Mouse (Mus musculus): ENCODE data around the gene Pax5. TPM values are rescaled to one million over a fixed set of nuclear protein-coding genes. Genes with fewer than 3 reads are reported as not detected.

The Pax5 gene
- polyA plus RNA-seq, 1 experiment from 2014 or later: not detected

DNA sequence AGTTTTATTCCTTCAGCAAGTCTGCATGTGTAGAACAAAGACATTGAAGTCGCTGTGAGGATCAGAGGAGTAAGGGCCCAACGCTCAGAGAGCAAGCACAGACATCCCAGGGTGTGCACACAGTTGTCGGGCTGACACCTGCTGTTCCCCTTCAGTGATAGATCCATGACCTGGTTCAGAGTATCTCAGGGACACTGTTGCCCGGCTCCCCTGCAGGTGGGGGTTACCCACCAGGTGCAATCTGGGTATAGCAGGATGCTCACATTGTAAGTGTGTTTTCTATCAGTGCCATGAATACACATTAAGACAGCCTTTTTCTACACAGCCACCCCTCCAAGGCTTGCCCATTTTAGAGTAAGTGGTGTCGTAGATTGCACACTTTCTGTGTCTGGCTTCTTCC is 212.1 kb downstream of the Pax5 start:
- Histone ChIP-seq H3K4me2 (replicated peaks; ENCODE audit: low read depth) (no peak overlapping the region), H3K27ac (replicated peaks) (no peak overlapping the region), H3K27me3 (ENCODE audit: control insufficient read depth, insufficient read depth, low read length) (no peaks in the 10 kb centered on the region), H3K9ac (ENCODE audit: low read length) (no peak overlapping the region), H3K36me3 (ENCODE audit: control insufficient read depth, insufficient read depth, low read length) (no peaks in the 10 kb centered on the region), H3K4me1 (replicated peaks; ENCODE audit: control insufficient read depth, insufficient read depth) (no peaks in the 10 kb centered on the region), H3K9me3 (ENCODE audit: control insufficient read depth, low read length) (no peaks in the 10 kb centered on the region), H3K4me3 (ENCODE audit: low read depth, low read length) (no peak overlapping the region)
- ATAC-seq (ENCODE audit: low FRiP score, low TSS enrichment): no peak
- WGBS: 78% methylated on average over 5 of the region's 5 CpGs
- no peak for DNase-seq (ENCODE audit: low spot score)
- no peak for TF ChIP-seq CTCF (IDR thresholded peaks at IDR 0.05; ENCODE audit: low read depth)
- no peak for TF ChIP-seq EP300 (optimal IDR thresholded peaks at IDR 0.05)

DNA sequence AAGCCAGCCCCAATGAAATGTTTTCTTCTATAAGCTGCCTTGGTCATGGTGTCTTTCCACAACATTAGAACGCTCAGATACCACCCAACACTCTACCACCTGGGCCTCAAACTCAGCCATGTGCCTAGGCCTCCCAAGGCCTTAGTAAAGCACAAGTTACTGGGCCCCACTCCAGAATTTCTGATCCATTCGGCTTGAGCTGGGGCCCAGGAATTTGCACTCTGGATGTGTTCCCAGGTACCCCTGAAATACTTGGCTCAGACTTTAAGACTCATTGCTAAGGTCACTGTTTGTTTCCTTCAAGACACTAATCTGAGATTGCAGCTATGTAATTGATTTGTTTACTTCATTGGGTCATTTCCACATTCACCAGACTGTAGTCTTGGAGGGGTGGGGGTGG is 214.5 kb downstream of the Pax5 start:
- WGBS: 50% methylated on average over 2 of the region's 2 CpGs
- Histone ChIP-seq H3K4me1 (replicated peaks; ENCODE audit: control insufficient read depth, insufficient read depth) (no peaks in the 10 kb centered on the region), H3K4me2 (replicated peaks; ENCODE audit: low read depth) (no peak overlapping the region), H3K36me3 (ENCODE audit: control insufficient read depth, insufficient read depth, low read length) (no peaks in the 10 kb centered on the region), H3K27ac (replicated peaks) (no peak overlapping the region), H3K4me3 (ENCODE audit: low read depth, low read length) (no peak overlapping the region), H3K27me3 (ENCODE audit: control insufficient read depth, insufficient read depth, low read length) (no peaks in the 10 kb centered on the region), H3K9ac (ENCODE audit: low read length) (no peak overlapping the region), H3K9me3 (ENCODE audit: control insufficient read depth, low read length) (no peaks in the 10 kb centered on the region)
- no peak for TF ChIP-seq EP300 (optimal IDR thresholded peaks at IDR 0.05)
- no peak for TF ChIP-seq CTCF (IDR thresholded peaks at IDR 0.05; ENCODE audit: low read depth)
- no peak for ATAC-seq (ENCODE audit: low FRiP score, low TSS enrichment)
- no peak for DNase-seq (ENCODE audit: low spot score)

DNA sequence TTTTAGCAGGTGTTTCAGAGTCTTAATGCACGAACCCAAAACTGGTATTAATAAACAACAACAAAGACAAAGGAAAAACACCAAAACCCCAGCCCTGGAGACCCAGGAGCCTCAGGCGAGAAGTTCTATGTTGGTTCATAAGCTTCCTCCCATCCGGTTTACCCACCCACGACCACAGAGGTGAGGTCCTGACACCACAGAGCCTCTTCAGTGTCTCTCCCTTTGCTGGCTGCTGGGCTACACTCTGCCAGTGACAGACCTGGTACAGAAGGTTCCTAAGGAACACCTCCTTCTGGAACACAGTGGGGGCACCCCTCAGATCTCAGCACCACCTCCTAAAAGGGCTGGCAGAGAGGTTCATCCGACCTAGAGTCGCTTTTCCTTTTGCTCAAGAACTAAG is 216.5 kb downstream of the Pax5 start:
- no peaks in the 10 kb centered on the region for H3K4me1 ChIP-seq (replicated peaks; ENCODE audit: control insufficient read depth, insufficient read depth)
- TF ChIP-seq CTCF (IDR thresholded peaks at IDR 0.05; ENCODE audit: low read depth) (no peak), EP300 (optimal IDR thresholded peaks at IDR 0.05) (no peak)

DNA sequence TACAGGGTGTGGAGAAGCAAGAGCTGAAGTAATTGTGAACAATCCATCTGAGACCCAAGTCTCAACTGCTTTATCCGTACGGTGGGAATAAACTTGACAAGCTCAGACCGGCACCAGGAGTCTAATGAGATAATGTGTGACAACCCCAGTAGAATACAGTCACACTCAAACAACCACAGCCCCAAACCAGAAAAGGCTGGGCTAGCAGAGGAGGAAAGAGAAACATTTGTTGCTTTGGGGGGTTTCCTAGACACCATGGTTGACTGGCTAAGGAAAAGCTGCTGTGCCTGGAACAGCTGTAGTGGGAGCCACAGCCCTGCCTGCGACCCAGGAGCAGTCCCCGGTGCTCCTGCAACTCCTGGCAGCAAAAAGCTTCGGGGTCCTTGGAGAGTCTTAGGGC is 219.4 kb downstream of the Pax5 start:
- no peak overlapping the region for H3K9ac ChIP-seq (ENCODE audit: low read length)

More for the DNA sequence above, 216.5 kb downstream of the Pax5 start:
- DNase-seq (ENCODE audit: low spot score) (no peak), ATAC-seq (ENCODE audit: low FRiP score, low TSS enrichment) (no peak)
- 57% methylated on average over 6 of the region's 6 CpGs for WGBS
- no peaks in the 10 kb centered on the region for H3K9me3 ChIP-seq (ENCODE audit: control insufficient read depth, low read length)
- H3K9ac ChIP-seq (ENCODE audit: low read length): no peak overlapping the region
- no peaks in the 10 kb centered on the region for H3K36me3 ChIP-seq (ENCODE audit: control insufficient read depth, insufficient read depth, low read length)
- H3K27me3 ChIP-seq (ENCODE audit: control insufficient read depth, insufficient read depth, low read length): no peaks in the 10 kb centered on the region
- H3K27ac ChIP-seq (replicated peaks): no peak overlapping the region
- no peak overlapping the region for H3K4me3 ChIP-seq (ENCODE audit: low read depth, low read length)
- no peak overlapping the region for H3K4me2 ChIP-seq (replicated peaks; ENCODE audit: low read depth)

DNA sequence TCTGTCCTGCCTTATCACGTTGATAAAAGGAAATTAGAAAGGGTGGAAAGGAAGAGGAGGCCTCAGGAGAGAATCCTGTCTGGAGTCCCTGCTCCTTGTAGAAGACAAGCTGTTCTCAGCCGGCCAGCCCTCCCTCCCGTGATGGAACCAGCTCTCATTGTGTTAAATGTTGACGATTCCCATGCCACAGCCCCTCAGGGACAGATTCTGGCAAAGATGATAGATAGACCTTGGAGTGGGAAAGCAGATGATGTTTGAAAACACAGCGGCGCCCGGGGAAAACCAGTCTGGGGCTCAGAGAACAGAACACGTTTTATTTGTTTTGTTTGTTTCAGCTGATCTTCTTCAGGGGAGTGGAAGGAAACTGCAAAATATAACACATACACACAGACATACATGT is 221.6 kb downstream of the Pax5 start:
- Histone ChIP-seq H3K36me3 (ENCODE audit: control insufficient read depth, insufficient read depth, low read length) (no peaks in the 10 kb centered on the region), H3K4me2 (replicated peaks; ENCODE audit: low read depth) (no peak overlapping the region), H3K9ac (ENCODE audit: low read length) (no peak overlapping the region), H3K27me3 (ENCODE audit: control insufficient read depth, insufficient read depth, low read length) (no peaks in the 10 kb centered on the region), H3K4me3 (ENCODE audit: low read depth, low read length) (no peak overlapping the region), H3K27ac (replicated peaks) (no peak overlapping the region), H3K4me1 (replicated peaks; ENCODE audit: control insufficient read depth, insufficient read depth) (no peaks in the 10 kb centered on the region), H3K9me3 (ENCODE audit: control insufficient read depth, low read length) (no peaks in the 10 kb centered on the region)
- ATAC-seq (ENCODE audit: low FRiP score, low TSS enrichment): no peak
- TF ChIP-seq EP300 (optimal IDR thresholded peaks at IDR 0.05) (no peak), CTCF (IDR thresholded peaks at IDR 0.05; ENCODE audit: low read depth) (no peak)
- no peak for DNase-seq (ENCODE audit: low spot score)
- WGBS: 34% methylated on average over 8 of the region's 8 CpGs

More for the DNA sequence above, 219.4 kb downstream of the Pax5 start:
- ATAC-seq (ENCODE audit: low FRiP score, low TSS enrichment): no peak
- Histone ChIP-seq H3K27ac (replicated peaks) (no peak overlapping the region), H3K4me3 (ENCODE audit: low read depth, low read length) (no peak overlapping the region), H3K4me1 (replicated peaks; ENCODE audit: control insufficient read depth, insufficient read depth) (no peaks in the 10 kb centered on the region), H3K27me3 (ENCODE audit: control insufficient read depth, insufficient read depth, low read length) (no peaks in the 10 kb centered on the region), H3K36me3 (ENCODE audit: control insufficient read depth, insufficient read depth, low read length) (no peaks in the 10 kb centered on the region), H3K4me2 (replicated peaks; ENCODE audit: low read depth) (no peak overlapping the region), H3K9me3 (ENCODE audit: control insufficient read depth, low read length) (no peaks in the 10 kb centered on the region)
- WGBS: 66% methylated on average over 6 of the region's 6 CpGs
- no peak for DNase-seq (ENCODE audit: low spot score)
- no peak for TF ChIP-seq EP300 (optimal IDR thresholded peaks at IDR 0.05)
- TF ChIP-seq CTCF (IDR thresholded peaks at IDR 0.05; ENCODE audit: low read depth): no peak

DNA sequence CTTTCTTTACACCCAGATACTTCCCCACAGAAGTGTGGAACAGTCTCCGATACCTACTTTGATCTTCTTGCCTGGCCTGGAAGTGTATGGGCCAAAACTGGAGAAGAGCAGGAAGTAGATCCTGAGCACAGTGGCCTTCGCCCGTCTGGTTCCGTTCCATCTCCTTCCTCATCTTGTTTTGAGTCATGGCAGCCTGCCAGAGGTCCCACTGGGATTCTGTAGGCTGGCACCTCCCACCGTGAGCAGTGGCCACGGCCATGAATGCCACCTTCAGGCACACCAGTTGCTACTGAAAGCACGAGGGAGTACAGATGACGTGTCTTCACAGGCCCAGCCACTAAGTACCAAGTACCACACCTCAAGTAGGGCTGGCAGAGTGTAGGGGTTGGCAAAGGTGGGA is 222.1 kb downstream of the Pax5 start:
- H3K36me3 ChIP-seq (ENCODE audit: control insufficient read depth, insufficient read depth, low read length): no peaks in the 10 kb centered on the region
- H3K9me3 ChIP-seq (ENCODE audit: control insufficient read depth, low read length): no peaks in the 10 kb centered on the region
- TF ChIP-seq EP300 (optimal IDR thresholded peaks at IDR 0.05) (no peak), CTCF (IDR thresholded peaks at IDR 0.05; ENCODE audit: low read depth) (no peak)
- H3K27me3 ChIP-seq (ENCODE audit: control insufficient read depth, insufficient read depth, low read length): no peaks in the 10 kb centered on the region
- H3K4me1 ChIP-seq (replicated peaks; ENCODE audit: control insufficient read depth, insufficient read depth): no peaks in the 10 kb centered on the region
- no peak for DNase-seq (ENCODE audit: low spot score)
- 56% methylated on average over 8 of the region's 8 CpGs for WGBS
- no peak overlapping the region for H3K9ac ChIP-seq (ENCODE audit: low read length)
- no peak overlapping the region for H3K27ac ChIP-seq (replicated peaks)
- no peak overlapping the region for H3K4me3 ChIP-seq (ENCODE audit: low read depth, low read length)
- no peak for ATAC-seq (ENCODE audit: low FRiP score, low TSS enrichment)
- H3K4me2 ChIP-seq (replicated peaks; ENCODE audit: low read depth): no peak overlapping the region
